Mouse (Mus musculus) heart, postnatal 0 days (tissue): Measurements from ENCODE around the gene Dna2. TPM values are rescaled to one million over a fixed set of nuclear protein-coding genes. Genes with fewer than 3 reads are reported as not detected.
A peak's percentile ranks its signal among the peaks of the same experiment; 100 is the strongest.

Experiments
- ATAC-seq: fragments of 200-750 bp; cut with Nextera tagmentation; 2 replicates; pipeline ENCODE4 v1.8.0; 2017; ENCODE audit warnings: low read depth, moderate number of reproducible peaks, moderate library complexity; ENCODE audit not compliant: insufficient read depth
- DNase-seq: peaks from one replicate; pipeline ENCODE4 v3.0.0-alpha.2; 2016; ENCODE audit warnings: low spot score
- H3K27ac ChIP-seq: fragments of 300-500 bp; sonication (generic); 2 replicates; pipeline ENCODE4 v1.5.1; 2014; ENCODE audit warnings: low read depth, mild to moderate bottlenecking
- H3K27me3 ChIP-seq: fragments of 300-500 bp; sonication (generic); 2 replicates; pipeline ENCODE4 v1.6.1; 2014; ENCODE audit warnings: low read length, mixed read lengths; ENCODE audit not compliant: control insufficient read depth, insufficient read depth
- H3K36me3 ChIP-seq: fragments of 300-500 bp; sonication (generic); replicated peaks from 2 replicates; pipeline ENCODE4 v1.6.1; 2014; ENCODE audit warnings: low read length, mixed read lengths; ENCODE audit not compliant: control insufficient read depth, insufficient read depth
- H3K4me1 ChIP-seq: fragments of 300-500 bp; sonication (generic); 2 replicates; pipeline ENCODE4 v1.6.1; 2014; ENCODE audit warnings: antibody characterized with exemption; ENCODE audit not compliant: control insufficient read depth, insufficient read depth
- H3K4me2 ChIP-seq: fragments of 300-500 bp; sonication (generic); 2 replicates; pipeline ENCODE4 v1.6.1; 2014; ENCODE audit warnings: low read depth, mild to moderate bottlenecking, low read length, moderate library complexity
- H3K4me3 ChIP-seq: fragments of 300-500 bp; sonication (generic); 2 replicates; pipeline ENCODE4 v1.5.1; 2014; ENCODE audit warnings: low read depth, low read length
- H3K9ac ChIP-seq: fragments of 300-500 bp; sonication (generic); replicated peaks from 2 replicates; pipeline ENCODE4 v1.6.1; 2014; ENCODE audit warnings: low read depth, low read length, mixed read lengths
- H3K9me3 ChIP-seq: fragments of 300-500 bp; sonication (generic); replicated peaks from 2 replicates; pipeline ENCODE4 v1.6.1; 2016; ENCODE audit warnings: low read length; ENCODE audit not compliant: control insufficient read depth
- CTCF ChIP-seq: IDR thresholded peaks from 2 replicates; pipeline ENCODE4 v1.5.1; 2016; ENCODE audit warnings: antibody characterized with exemption, control low read depth, low read depth
- EP300 ChIP-seq: IDR thresholded peaks from 2 replicates; pipeline ENCODE4 v1.6.1; 2016; ENCODE audit warnings: antibody characterized with exemption, low read depth
- WGBS: fragments of 180-500 bp; shearing (Covaris S2); extraction: QIAGEN DNeasy Blood & Tissue Kit; methylation state at CpG from one replicate; pipeline ENCODE4 v1.1.7; 2014; 5-methylcytosine and 5-hydroxymethylcytosine counted together
- polyA plus RNA-seq: library from polyadenylated mRNA; unstranded; fragments of >200 nt; fragmentation: Nextera tagmentation; extraction: Ambion mirVana; gene quantifications from 2 replicates; pipeline ENCODE4 v1.2.1, GENCODE M21; 2015
- total RNA-seq: library from RNA; depleted of rRNA; stranded (reverse); fragments of >200 nt; gene quantifications from 2 replicates; pipeline ENCODE4 v1.2.3, GENCODE M21; 2014; ENCODE audit warnings: low replicate concordance; rRNA removed

The Dna2 gene
- total and polyA plus RNA-seq, 2 experiments from 2014 or later: 0.88 to 4.3 TPM

DNA sequence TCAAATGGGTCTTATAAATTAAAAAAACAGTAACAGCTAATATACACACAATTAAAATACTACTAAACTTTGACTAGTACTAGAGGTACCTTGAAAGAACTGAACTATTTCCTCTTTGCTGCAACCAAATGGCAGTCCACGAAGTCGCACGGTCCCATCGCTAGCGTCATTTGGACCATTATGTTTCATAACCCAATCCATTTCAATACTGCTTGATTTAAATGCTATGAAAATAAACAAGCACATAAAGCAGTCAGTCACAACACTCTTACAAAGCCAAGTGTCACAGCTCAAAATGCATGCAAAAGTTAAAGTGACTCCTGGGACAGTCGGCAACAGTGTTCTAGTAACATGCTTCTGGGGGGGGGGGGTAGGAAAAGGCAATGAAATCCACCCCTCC is 72.5 kb downstream of the Dna2 start:
- DNase-seq (no peak), ATAC-seq (no peak)
- Histone ChIP-seq H3K27me3 (no peaks in the 10 kb centered on the region), H3K9me3 (no peaks in the 10 kb centered on the region), H3K27ac (no peak overlapping the region), H3K9ac (no peak overlapping the region), H3K36me3 (peaks cover 35% of the 10 kb centered on the region), H3K4me2 (no peak overlapping the region), H3K4me3 (no peak overlapping the region), H3K4me1 (peaks cover 16% of the 10 kb centered on the region)
- TF ChIP-seq CTCF: no peak
- no peak for TF ChIP-seq EP300
- 89% methylated on average over 6 of the region's 6 CpGs for WGBS

DNA sequence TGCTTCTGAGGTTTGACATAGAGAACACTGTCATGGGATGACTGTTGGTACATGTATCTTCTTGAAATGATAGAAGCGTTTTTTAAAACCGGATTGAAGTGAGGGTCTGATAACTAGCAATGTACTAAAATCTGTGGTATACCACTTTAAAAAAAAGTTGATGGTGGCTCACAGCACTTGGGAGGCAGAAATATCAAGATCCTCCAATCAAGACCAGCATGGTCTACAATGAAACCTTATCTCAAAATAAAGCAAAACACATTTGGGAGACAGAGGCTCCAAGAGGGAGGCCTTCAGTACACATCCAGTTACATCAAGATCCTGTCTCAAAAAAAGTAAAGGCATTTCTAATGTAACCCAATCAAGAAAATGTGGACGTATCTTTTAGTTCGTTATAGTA is 74.9 kb downstream of the Dna2 start:
- Histone ChIP-seq H3K27ac (no peak overlapping the region), H3K9me3 (no peaks in the 10 kb centered on the region), H3K4me2 (peak overlapping the region; percentile 90), H3K9ac (peak overlapping the region; percentile 98; the same call in 1 of the 2 replicates), H3K36me3 (peaks cover 12% of the 10 kb centered on the region), H3K4me3 (peak overlapping the region; percentile 96), H3K27me3 (no peaks in the 10 kb centered on the region), H3K4me1 (peaks cover 23% of the 10 kb centered on the region)
- no peak for ATAC-seq
- DNase-seq: no peak
- 26% methylated on average over 4 of the region's 4 CpGs for WGBS
- TF ChIP-seq CTCF (no peak), EP300 (no peak)

GRCm38 (mm10) chr10:63022541-63023120 is 75.8 kb downstream of the Dna2 start:
- no peak for TF ChIP-seq CTCF
- no peak for TF ChIP-seq EP300
- H3K4me3 ChIP-seq: peak overlapping the region; percentile 96
- peak overlapping the region; percentile 90 for H3K4me2 ChIP-seq
- peak overlapping the region; percentile 100 for H3K27ac ChIP-seq
- no peaks in the 10 kb centered on the region for H3K9me3 ChIP-seq
- peak overlapping the region; percentile 98 for H3K9ac ChIP-seq
- H3K4me1 ChIP-seq: peaks cover 23% of the 10 kb centered on the region
- under 1% methylated on average over 27 of the region's 27 CpGs for WGBS
- H3K27me3 ChIP-seq: no peaks in the 10 kb centered on the region
- DNase-seq (no peak), ATAC-seq (no peak)
- peaks cover 4% of the 10 kb centered on the region; the same call in 1 of the 2 replicates for H3K36me3 ChIP-seq

DNA sequence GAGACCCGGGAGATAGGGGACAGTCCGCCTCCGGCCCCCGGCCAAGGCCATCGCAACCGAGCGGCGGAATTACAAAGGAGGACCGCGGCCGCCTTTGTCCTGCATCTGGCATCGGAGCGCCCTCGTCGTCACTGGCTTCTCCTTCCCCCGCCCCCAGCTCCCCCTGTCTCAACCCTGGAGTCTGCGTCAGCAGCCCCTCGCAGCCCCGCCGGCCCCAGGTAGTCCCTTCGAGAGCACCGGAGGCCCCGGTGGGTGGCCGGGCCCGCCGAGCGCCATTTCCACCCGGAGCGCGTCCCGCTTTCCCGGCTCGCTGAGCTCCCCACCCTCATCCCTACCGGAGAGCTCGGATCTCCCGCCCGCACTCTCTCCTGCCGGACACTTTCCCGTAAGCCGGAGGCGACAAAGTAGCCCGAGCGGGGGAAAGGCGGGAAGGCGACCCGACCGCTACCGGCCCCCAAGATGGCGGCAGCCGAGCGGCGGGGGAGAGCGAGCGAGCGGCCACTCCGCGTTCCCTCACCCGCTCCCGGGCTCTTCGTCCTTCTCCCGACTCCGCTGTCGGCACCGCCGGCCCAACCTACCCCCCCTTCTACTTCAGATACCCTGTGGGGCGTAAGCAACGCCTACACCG is 76.4 kb downstream of the Dna2 start:
- Histone ChIP-seq H3K9me3 (no peaks in the 10 kb centered on the region), H3K4me1 (peaks cover 23% of the 10 kb centered on the region), H3K4me2 (peak overlapping the region; percentile 90), H3K9ac (peak overlapping the region; percentile 98), H3K4me3 (peak overlapping the region; percentile 96), H3K36me3 (no peaks in the 10 kb centered on the region), H3K27ac (peak overlapping the region; percentile 100), H3K27me3 (no peaks in the 10 kb centered on the region)
- no peak for TF ChIP-seq CTCF
- no peak for TF ChIP-seq EP300
- peak; percentile 31 for ATAC-seq
- DNase-seq: peak; percentile 59
- under 1% methylated on average over 64 of the region's 68 CpGs for WGBS

Other genes starting within 250 kb of the Dna2 start
- gene Stox1, start 220.9 kb upstream of the Dna2 start, total RNA-seq: 0.04 TPM in 1 of 2 replicates, not detected in the other
- gene Stox1, start 220.9 kb upstream of the Dna2 start, polyA plus RNA-seq: 0.96 and 1.1 TPM in 2 replicates
- 59.2 and 96.8 TPM in 2 replicates for gene Ccar1, start 154.7 kb upstream of the Dna2 start, total RNA-seq
- gene Ccar1, start 154.7 kb upstream of the Dna2 start, polyA plus RNA-seq: 56.9 and 59.0 TPM in 2 replicates
- 12.8 and 17.3 TPM in 2 replicates for gene Tet1, start 38.0 kb upstream of the Dna2 start, total RNA-seq
- 18.8 and 19.9 TPM in 2 replicates for gene Tet1, start 38.0 kb upstream of the Dna2 start, polyA plus RNA-seq
- 15.3 and 35.4 TPM in 2 replicates for gene Slc25a16, start 26.4 kb upstream of the Dna2 start, total RNA-seq
- gene Slc25a16, start 26.4 kb upstream of the Dna2 start, polyA plus RNA-seq: 14.8 and 19.6 TPM in 2 replicates
- gene Rufy2, start 33.2 kb downstream of the Dna2 start, total RNA-seq: 5.8 and 9.7 TPM in 2 replicates
- gene Rufy2, start 33.2 kb downstream of the Dna2 start, polyA plus RNA-seq: 11.3 and 11.7 TPM in 2 replicates
- gene Hnrnph3, start 77.2 kb downstream of the Dna2 start, total RNA-seq: 3.9 and 16.9 TPM in 2 replicates
- 34.6 and 41.7 TPM in 2 replicates for gene Hnrnph3, start 77.2 kb downstream of the Dna2 start, polyA plus RNA-seq
- gene Pbld2, start 77.3 kb downstream of the Dna2 start, total RNA-seq: 0.11 TPM in 1 of 2 replicates, not detected in the other
- 0.89 and 1.1 TPM in 2 replicates for gene Pbld2, start 77.3 kb downstream of the Dna2 start, polyA plus RNA-seq
- 2.2 TPM in 1 of 2 replicates, not detected in the other for gene Pbld1, start 113.1 kb downstream of the Dna2 start, total RNA-seq
- gene Pbld1, start 113.1 kb downstream of the Dna2 start, polyA plus RNA-seq: 0.70 and 1.5 TPM in 2 replicates
- gene Atoh7, start 152.6 kb downstream of the Dna2 start, total RNA-seq: not detected in 2 replicates
- gene Atoh7, start 152.6 kb downstream of the Dna2 start, polyA plus RNA-seq: not detected in 2 replicates